Mouse (Mus musculus) kidney, adult 2 months (tissue): ENCODE measurements around the gene Plekhf1. TPM values are rescaled to one million over a fixed set of nuclear protein-coding genes. Genes with fewer than 3 reads are reported as not detected.

Experiments
- DNase-seq: peaks from one replicate; pipeline ENCODE4 v3.0.0; 2021
- H3K27ac ChIP-seq: fragments of 200-500 bp; 2 replicates; pipeline ENCODE4 v1.5.1; 2012; ENCODE audit warnings: low read depth, low read length, control low read depth, inconsistent platforms; ENCODE audit not compliant: insufficient read depth
- H3K27me3 ChIP-seq: fragments of 200-500 bp; replicated peaks from 2 replicates; pipeline ENCODE4 v1.6.1; 2012; ENCODE audit warnings: mild to moderate bottlenecking, moderate library complexity, low read length, inconsistent platforms; ENCODE audit not compliant: control insufficient read depth, insufficient read depth
- H3K36me3 ChIP-seq: fragments of 200-500 bp; 2 replicates; pipeline ENCODE4 v1.6.1; 2012; ENCODE audit warnings: mild to moderate bottlenecking, moderate library complexity, low read length, inconsistent platforms; ENCODE audit not compliant: control insufficient read depth, insufficient read depth
- H3K4me1 ChIP-seq: fragments of 200-500 bp; 2 replicates; pipeline ENCODE4 v1.6.1; 2011; ENCODE audit warnings: low read length; ENCODE audit not compliant: control insufficient read depth, insufficient read depth
- H3K4me3 ChIP-seq: fragments of 200-500 bp; 2 replicates; pipeline ENCODE4 v1.5.1; 2011; ENCODE audit warnings: mild to moderate bottlenecking, low read depth, low read length, control low read depth; ENCODE audit not compliant: insufficient read depth
- CTCF ChIP-seq: fragments of 200-500 bp; conservative IDR thresholded peaks from 2 replicates; pipeline ENCODE4 v1.5.1; 2011; ENCODE audit warnings: low read depth, mild to moderate bottlenecking, control low read depth, low read length, moderate library complexity, mixed read lengths; ENCODE audit not compliant: insufficient read depth, insufficient read length
- POLR2A ChIP-seq: fragments of 200-500 bp; IDR thresholded peaks from one replicate; pipeline ENCODE4 v1.6.1; 2011; ENCODE audit warnings: low read depth, low read length, control low read depth
- WGBS: fragments of 180-500 bp; shearing (Covaris S2); methylation state at CpG from one replicate; pipeline ENCODE4 v1.1.7; 2018; 5-methylcytosine and 5-hydroxymethylcytosine counted together
- polyA plus RNA-seq: library from polyadenylated mRNA; depleted of rRNA; stranded (reverse); fragments of >200 nt; gene quantifications from 2 replicates; pipeline ENCODE4 v1.2.3, GENCODE M21; 2012

Plekhf1 gene
- polyA plus RNA-seq, 1 experiment, result 6.3 TPM

DNA sequence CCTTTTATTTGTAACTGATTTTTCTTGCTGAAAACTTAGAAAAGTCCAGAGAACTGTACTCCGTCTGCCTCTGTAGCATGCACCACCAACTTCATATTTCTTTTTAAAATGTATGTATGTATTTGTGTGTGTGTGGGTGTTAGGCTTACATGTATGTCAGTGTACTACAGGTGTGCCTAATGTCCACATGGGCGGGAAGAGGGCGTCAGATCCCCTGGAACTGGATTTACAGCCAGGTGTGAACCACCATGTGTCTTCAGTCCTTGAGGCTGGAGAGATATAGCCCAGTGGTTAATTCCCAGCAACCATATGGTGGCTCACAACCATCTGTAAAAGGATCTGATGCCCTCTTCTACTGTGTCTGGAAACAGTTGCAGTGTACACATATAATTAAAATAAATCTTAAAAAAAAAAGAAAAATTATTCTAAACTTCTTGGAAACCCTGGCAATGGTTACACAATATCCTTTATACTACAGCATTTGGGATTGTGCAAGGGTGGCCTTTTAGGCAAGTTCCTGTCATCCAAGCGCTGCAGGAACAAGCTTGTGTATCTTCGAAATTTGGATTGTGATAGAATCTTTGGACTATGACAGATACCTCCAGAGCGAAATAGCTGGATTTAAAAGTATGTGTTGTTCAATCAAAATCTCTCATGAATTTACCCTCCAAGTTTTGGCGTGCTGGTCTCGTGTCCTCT lies 27.8 kb downstream of the Plekhf1 start:
- H3K27ac ChIP-seq, result no peak overlapping the region
- no peaks in the 10 kb centered on the region for H3K27me3 ChIP-seq
- H3K4me1 ChIP-seq, result no peaks in the 10 kb centered on the region
- no peak for DNase-seq
- no peak overlapping the region for H3K4me3 ChIP-seq
- WGBS, result 69% methylated on average over 8 of the region's 8 CpGs
- H3K36me3 ChIP-seq, result no peaks in the 10 kb centered on the region
- TF ChIP-seq CTCF, result no peak
- no peak for TF ChIP-seq POLR2A

DNA sequence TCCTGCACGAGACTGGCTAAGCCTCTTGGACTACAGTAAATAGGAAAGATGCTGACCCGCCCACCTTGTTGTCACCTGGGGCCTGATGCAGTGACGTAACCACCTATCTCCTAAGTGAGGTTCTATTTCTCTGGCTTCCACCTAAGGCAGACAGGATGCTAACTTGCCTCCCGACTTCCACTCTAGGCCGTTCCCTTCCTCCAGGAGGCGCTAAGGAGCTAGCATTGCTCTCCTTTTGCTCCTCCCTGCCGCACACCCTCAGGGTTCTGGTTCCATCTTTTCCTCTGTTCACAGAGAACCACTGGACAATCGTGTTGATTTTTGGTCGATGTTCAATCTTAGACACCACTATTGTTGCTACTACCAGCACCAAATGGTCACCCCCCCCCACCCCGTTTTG lies 36.2 kb downstream of the Plekhf1 start:
- H3K27ac ChIP-seq, result no peak overlapping the region

DNA sequence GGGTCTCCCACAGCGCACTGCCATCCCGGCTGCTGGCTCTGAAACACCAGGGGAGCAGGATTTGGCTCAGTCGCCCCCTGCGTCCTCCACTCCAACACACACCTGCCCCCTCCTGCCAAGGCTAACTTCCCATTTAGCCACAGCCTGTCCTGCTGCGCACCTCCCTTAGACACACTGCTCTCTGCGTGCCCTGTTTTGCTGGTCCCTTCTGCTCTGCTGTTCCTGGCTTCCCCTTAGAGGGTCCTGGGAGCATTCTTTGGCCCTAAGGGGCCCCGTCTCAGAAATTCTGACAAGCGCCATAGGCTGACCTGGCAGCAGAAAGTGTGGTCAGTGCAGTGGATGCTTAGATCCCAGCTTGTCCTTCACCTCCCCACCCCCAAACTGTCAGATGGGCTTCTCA lies 36.7 kb downstream of the Plekhf1 start:
- DNase-seq, result no peak
- Histone ChIP-seq H3K4me1 (0 out of 2 replicates have a peak, but pooled peaks cover 2% of the 10 kb centered on the region), H3K27me3 (no peaks in the 10 kb centered on the region), H3K27ac (no peak overlapping the region), H3K4me3 (no peak overlapping the region), H3K36me3 (no peaks in the 10 kb centered on the region)
- WGBS, result 96% methylated on average over 8 of the region's 8 CpGs
- no peak for TF ChIP-seq POLR2A
- no peak for TF ChIP-seq CTCF

More for the DNA sequence above, 36.2 kb downstream of the Plekhf1 start:
- Histone ChIP-seq H3K27me3 (no peaks in the 10 kb centered on the region), H3K4me1 (0 out of 2 replicates have a peak, but pooled peaks cover 2% of the 10 kb centered on the region), H3K36me3 (no peaks in the 10 kb centered on the region), H3K4me3 (no peak overlapping the region)
- 58% methylated on average over 10 of the region's 10 CpGs for WGBS
- TF ChIP-seq POLR2A (no peak), CTCF (peak; percentile 60)
- no peak for DNase-seq

DNA sequence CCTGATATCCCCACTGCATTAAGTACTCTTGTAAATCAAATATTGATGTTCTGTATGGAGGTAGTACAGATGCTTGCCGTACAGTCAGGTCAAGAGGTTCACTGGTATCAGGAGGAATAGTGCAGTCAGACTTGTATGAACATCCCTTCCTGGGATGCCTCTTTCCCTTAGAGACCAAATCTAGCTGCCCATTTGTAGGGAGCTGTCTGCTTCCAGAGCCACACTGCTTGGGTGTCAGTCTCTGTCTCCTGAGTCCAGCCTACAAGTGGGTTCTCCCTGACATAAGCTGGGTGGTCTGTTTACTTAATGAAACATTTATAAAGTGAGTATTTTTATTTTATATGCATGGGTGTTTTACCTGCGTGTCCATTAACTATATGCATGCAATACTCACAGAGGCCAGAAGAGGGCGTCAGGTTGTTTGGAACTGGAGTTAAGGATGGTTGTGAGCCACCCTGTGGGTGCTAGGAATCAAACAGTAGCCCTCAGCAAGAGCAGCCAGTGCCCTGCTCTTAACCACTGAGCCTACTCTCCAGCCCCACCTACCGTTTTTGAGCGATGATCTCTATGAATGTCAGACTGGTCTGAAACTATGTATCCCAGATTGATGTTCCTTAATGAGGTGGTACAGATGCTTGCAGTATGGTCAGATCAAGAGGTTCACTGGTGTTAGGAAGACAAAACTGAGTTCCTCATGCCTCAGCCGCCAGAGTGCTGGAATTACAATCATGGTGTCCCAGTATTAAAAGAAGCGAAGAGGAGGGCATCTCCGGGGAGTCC lies 37.6 kb downstream of the Plekhf1 start:
- Histone ChIP-seq H3K4me1 (0 out of 2 replicates have a peak, but pooled peaks cover 2% of the 10 kb centered on the region), H3K36me3 (no peaks in the 10 kb centered on the region), H3K27ac (no peak overlapping the region), H3K27me3 (no peaks in the 10 kb centered on the region), H3K4me3 (no peak overlapping the region)
- WGBS, result 88% methylated on average over 8 of the region's 8 CpGs
- no peak for DNase-seq
- peak; percentile 25; the same call in 1 of the 2 replicates for TF ChIP-seq CTCF
- TF ChIP-seq POLR2A, result no peak

DNA sequence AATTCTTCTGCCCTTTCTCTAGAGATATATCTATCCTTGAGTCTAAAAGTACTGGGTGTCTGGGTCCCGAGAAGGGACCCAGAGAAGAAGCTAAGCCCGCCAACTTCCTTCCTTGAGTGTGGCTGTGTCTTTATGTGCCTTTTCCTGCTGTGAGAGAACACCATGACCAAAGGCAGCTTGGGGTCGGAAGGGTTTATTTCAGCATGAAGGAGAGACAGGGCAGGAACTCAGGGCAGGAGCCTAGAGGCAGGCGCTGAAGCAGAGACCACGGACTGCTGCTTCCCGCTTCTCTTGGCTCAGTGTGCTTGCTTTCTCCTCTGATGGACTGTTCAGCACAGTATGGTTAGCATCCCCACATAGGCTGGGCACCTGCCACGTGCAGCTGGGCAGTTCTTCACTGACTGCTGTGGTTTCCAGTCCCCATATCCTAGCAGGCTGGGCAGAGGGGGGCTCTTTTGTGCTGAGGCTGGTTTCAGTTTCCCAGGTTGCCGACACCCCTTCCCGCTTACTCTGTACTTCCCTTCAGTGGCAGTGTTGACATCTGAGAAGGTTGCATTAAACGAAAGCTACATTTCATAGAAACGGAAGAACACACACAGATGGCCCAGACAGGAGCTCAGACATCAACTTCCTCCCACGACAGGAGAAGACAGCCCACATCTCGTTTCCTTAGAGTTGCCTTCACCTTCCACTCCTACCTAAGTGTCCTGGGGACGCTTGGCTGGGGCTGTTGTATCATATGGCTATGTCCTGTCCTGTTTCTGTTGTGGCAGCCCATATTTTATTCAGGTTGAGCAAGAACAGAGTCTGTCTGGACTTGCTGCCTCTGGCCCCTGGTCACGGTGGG lies 38.5 kb downstream of the Plekhf1 start:
- Histone ChIP-seq H3K27me3 (no peaks in the 10 kb centered on the region), H3K4me3 (no peak overlapping the region), H3K4me1 (0 out of 2 replicates have a peak, but pooled peaks cover 2% of the 10 kb centered on the region), H3K27ac (no peak overlapping the region), H3K36me3 (no peaks in the 10 kb centered on the region)
- WGBS, result 47% methylated on average over 15 of the region's 15 CpGs
- peak; percentile 44 for DNase-seq
- TF ChIP-seq POLR2A (no peak), CTCF (no peak)

DNA sequence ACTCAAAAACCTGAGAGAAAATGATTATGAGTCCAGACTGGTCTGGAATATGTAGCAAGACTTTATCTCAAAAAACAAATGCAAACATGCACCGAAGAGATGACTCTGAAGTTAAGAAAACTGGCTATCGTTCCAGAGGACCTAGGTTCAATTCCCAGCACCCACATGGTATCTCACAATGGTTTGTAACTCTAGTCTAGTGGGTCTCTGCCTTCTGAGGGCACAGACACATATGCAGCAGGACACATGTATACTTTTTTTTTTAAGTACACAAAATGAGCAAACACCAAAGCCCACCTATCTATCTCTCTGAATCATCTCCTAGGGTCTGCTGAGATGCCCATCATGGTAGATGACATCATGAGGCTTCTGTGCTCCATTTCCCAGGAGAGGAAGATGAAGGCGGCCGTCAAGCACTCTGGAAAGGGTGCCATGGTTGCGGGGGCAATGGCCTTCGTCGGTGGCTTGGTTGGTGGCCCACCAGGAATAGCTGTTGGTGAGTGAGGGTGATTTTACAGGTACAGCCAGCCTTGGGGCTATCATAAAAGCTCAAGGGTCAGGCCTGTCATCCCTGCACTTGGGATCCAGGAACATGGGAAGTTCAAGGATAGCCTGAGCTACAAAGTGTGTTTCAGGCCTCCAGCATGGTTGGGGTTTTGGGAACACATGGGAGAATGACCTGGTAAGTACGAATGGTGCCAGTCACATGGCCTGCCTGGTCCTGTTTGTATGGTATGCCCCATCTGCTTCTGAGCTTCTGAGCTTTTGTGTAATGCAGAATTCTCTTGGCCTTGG lies 39.3 kb downstream of the Plekhf1 start:
- Histone ChIP-seq H3K4me3 (no peak overlapping the region), H3K27ac (no peak overlapping the region), H3K36me3 (no peaks in the 10 kb centered on the region), H3K4me1 (0 out of 2 replicates have a peak, but pooled peaks cover 2% of the 10 kb centered on the region), H3K27me3 (no peaks in the 10 kb centered on the region)
- TF ChIP-seq POLR2A, result no peak
- TF ChIP-seq CTCF, result no peak
- WGBS, result 91% methylated on average over 8 of the region's 8 CpGs
- no peak for DNase-seq
